Mouse (Mus musculus) liver, embryonic 13.5 days (tissue): Measurements from ENCODE around the gene Fmnl2. TPM values are rescaled to one million over a fixed set of nuclear protein-coding genes. Genes with fewer than 3 reads are reported as not detected.

Experiments used
- ATAC-seq: fragments of 200-750 bp; cut with Nextera tagmentation; 2 replicates; pipeline ENCODE4 v1.8.0; 2017; ENCODE audit warnings: low read depth, mild to moderate bottlenecking, moderate number of reproducible peaks, moderate library complexity
- DNase-seq: peaks from one replicate; pipeline ENCODE4 v3.0.0; 2022
- H3K27ac ChIP-seq: fragments of 300-500 bp; sonication (generic); 2 replicates; pipeline ENCODE4 v1.5.1; 2015; ENCODE audit warnings: moderate library complexity, mild to moderate bottlenecking, inconsistent platforms
- H3K27me3 ChIP-seq: fragments of 300-500 bp; sonication (generic); 2 replicates; pipeline ENCODE4 v1.6.1; 2015; ENCODE audit warnings: mild to moderate bottlenecking, inconsistent platforms
- H3K36me3 ChIP-seq: fragments of 300-500 bp; sonication (generic); 2 replicates; pipeline ENCODE4 v1.6.1; 2015; ENCODE audit warnings: mild to moderate bottlenecking, inconsistent platforms
- H3K4me1 ChIP-seq: fragments of 300-500 bp; sonication (generic); replicated peaks from 2 replicates; pipeline ENCODE4 v1.6.1; 2015; ENCODE audit warnings: inconsistent platforms
- H3K4me2 ChIP-seq: fragments of 300-500 bp; sonication (generic); 2 replicates; pipeline ENCODE4 v1.6.1; 2015; ENCODE audit warnings: inconsistent platforms, mild to moderate bottlenecking, moderate library complexity
- H3K4me3 ChIP-seq: fragments of 300-500 bp; sonication (generic); replicated peaks from 2 replicates; pipeline ENCODE4 v1.5.1; 2015; ENCODE audit warnings: mild to moderate bottlenecking, inconsistent platforms
- H3K9ac ChIP-seq: fragments of 300-500 bp; sonication (generic); 2 replicates; pipeline ENCODE4 v1.6.1; 2015; ENCODE audit warnings: mild to moderate bottlenecking, inconsistent platforms
- H3K9me3 ChIP-seq: fragments of 300-500 bp; sonication (generic); replicated peaks from 2 replicates; pipeline ENCODE4 v1.6.1; 2016; ENCODE audit warnings: inconsistent platforms
- WGBS: fragments of 180-500 bp; shearing (Covaris S2); methylation state at CpG from one replicate; pipeline ENCODE4 v1.1.7; 2015; ENCODE audit not compliant: insufficient replicate concordance; 5-methylcytosine and 5-hydroxymethylcytosine counted together
- polyA plus RNA-seq: library from polyadenylated mRNA; unstranded; fragments of >200 nt; fragmentation: Nextera tagmentation; extraction: Ambion mirVana; gene quantifications from 2 replicates; pipeline ENCODE4 v1.2.1, GENCODE M21; 2015

The Fmnl2 gene
- polyA plus RNA-seq, 1 experiment from 2014 or later = 0.46 TPM

DNA sequence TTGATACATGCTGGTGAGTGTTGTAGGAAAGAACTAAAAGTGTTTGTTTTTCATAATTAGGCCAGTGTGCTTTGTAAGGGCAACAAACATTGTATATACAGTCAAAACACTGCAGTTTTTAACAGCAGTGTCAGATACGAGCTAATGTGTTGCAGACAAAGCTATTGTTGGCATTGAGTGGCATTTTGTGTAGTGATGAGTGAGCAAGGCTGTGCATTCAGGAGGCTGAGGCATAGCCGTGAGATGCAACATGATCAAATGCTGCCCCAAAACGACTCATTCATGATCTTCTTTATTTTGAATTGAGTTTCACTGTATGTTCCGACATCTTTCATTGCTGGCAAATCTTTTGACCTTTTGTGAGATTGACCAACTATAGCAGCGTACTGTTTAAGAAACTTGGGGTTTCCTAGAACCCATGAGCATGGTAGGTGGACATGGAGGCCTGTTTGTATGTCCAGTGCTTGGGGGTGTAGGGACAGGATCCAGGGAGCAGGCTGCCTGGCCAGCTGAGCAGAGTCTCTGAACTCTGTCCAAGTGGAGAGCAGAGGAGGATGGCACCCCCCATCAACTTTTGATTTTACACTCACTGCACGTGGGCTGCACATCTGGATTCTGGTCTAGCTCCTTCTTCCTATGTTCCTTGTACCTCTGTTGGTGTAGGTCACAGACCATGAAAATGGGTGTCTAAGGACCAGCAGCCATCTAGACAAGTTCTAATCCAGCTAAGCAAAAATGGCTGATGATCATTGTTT is 120.4 kb downstream of the Fmnl2 start:
- ATAC-seq = no peak
- no peaks in the 10 kb centered on the region for H3K36me3 ChIP-seq
- no peaks in the 10 kb centered on the region for H3K9me3 ChIP-seq
- H3K27me3 ChIP-seq = no peaks in the 10 kb centered on the region
- no peaks in the 10 kb centered on the region for H3K4me1 ChIP-seq
- no peak overlapping the region for H3K27ac ChIP-seq
- no peak overlapping the region for H3K4me2 ChIP-seq
- DNase-seq = no peak
- WGBS = 59% methylated on average over 6 of the region's 6 CpGs
- no peak overlapping the region for H3K4me3 ChIP-seq
- H3K9ac ChIP-seq = no peak overlapping the region

DNA sequence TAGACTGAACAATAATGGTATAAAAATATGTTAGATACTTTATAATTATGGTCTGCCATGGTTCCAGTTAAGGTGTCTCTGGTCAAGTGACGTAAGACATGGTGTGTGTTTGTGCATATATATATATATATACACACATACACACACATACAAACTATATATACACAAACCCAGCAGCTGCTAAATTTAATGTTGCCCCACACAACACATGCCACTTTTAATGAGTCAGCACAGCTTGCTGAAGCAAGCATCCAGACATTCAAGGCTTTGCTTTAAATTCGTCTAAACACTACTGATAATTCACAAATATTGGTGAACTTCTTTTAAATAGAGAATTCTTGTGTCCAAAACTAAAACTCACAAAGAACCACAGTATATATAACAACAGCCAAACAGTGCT is 121.1 kb downstream of the Fmnl2 start:
- 61% methylated on average over 2 of the region's 2 CpGs for WGBS
- H3K9me3 ChIP-seq = no peaks in the 10 kb centered on the region
- no peak overlapping the region for H3K4me2 ChIP-seq
- DNase-seq (no peak), ATAC-seq (no peak)
- H3K9ac ChIP-seq = no peak overlapping the region
- H3K36me3 ChIP-seq = no peaks in the 10 kb centered on the region
- H3K27ac ChIP-seq = no peak overlapping the region
- no peaks in the 10 kb centered on the region for H3K27me3 ChIP-seq
- H3K4me1 ChIP-seq = no peaks in the 10 kb centered on the region
- no peak overlapping the region for H3K4me3 ChIP-seq

DNA sequence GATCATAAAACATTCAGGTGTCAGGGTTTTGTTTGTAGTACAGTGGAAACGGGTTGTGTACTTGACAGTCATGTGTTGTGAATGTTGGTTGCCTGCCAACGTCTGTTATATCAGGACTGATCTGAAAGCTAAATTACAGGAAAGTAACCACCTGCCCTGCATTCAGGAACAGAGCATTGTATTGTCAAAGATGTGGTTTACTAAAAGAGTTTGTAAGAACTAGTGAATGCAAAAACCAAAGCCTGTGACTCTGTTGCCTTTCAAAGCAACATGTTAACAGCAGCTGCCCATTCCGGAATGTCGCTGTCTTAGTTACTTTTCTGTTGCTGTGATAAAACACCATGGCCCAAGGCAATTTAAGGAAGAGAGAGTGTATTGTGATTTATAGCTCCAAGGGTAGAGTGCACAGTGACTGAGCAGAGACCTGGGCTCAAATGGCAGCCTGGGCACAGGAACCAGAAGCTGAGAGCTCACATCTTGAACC is 121.7 kb downstream of the Fmnl2 start:
- no peak for ATAC-seq
- no peaks in the 10 kb centered on the region for H3K9me3 ChIP-seq
- H3K27me3 ChIP-seq = no peaks in the 10 kb centered on the region
- no peak overlapping the region for H3K4me3 ChIP-seq
- no peak for DNase-seq
- no peaks in the 10 kb centered on the region for H3K36me3 ChIP-seq
- no peak overlapping the region for H3K4me2 ChIP-seq
- no peak overlapping the region for H3K9ac ChIP-seq
- H3K27ac ChIP-seq = no peak overlapping the region
- no peaks in the 10 kb centered on the region for H3K4me1 ChIP-seq
- 51% methylated on average over 4 of the region's 4 CpGs for WGBS

DNA sequence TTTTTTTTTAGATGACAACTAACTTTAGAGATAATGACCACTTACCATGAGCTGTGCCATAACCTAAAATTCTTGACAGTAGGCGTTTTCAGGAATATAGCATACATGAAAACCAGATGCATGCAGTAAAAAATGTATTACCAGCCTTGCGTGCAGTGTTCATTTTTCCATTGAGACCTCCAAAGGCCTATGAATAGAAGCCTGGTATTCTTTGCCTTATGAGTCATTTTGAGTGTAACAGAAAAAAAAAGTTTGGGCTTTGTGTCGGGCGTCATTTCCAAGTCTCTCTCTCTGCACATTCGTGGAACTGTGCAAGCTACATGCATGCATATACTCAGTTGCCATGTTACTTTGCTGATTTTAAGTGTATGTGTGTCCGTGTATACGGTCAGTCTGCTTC is 123.5 kb downstream of the Fmnl2 start:
- Histone ChIP-seq H3K9me3 (no peaks in the 10 kb centered on the region), H3K4me2 (no peak overlapping the region), H3K9ac (no peak overlapping the region), H3K4me3 (no peak overlapping the region), H3K27me3 (no peaks in the 10 kb centered on the region), H3K4me1 (no peaks in the 10 kb centered on the region), H3K36me3 (no peaks in the 10 kb centered on the region), H3K27ac (no peak overlapping the region)
- 76% methylated on average over 7 of the region's 7 CpGs for WGBS
- no peak for ATAC-seq
- DNase-seq = no peak

DNA sequence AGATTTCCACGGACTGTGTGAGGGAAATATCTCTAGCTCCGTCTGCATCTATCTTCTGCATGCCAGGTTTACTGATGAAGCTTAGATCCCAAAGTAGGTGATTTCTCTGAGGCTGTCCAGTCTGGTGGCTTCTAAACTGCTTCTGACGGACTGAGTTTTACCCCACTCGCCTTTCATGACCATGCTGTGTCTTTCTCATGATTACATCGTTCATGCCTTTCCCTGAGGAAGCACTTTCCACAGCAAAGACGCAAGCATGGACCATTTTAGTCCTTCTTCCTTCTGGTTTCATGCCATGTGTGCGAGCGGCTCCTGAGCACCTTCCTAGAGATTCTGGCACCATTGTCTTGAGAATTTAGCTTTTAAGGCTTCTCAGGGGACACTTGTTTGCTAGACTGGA is 123.9 kb downstream of the Fmnl2 start:
- no peak overlapping the region for H3K4me3 ChIP-seq
- ATAC-seq (no peak), DNase-seq (no peak)
- H3K4me1 ChIP-seq = no peaks in the 10 kb centered on the region
- H3K27me3 ChIP-seq = no peaks in the 10 kb centered on the region
- H3K4me2 ChIP-seq = no peak overlapping the region
- H3K27ac ChIP-seq = no peak overlapping the region
- no peak overlapping the region for H3K9ac ChIP-seq
- 67% methylated on average over 8 of the region's 8 CpGs for WGBS
- no peaks in the 10 kb centered on the region for H3K9me3 ChIP-seq
- no peaks in the 10 kb centered on the region for H3K36me3 ChIP-seq

DNA sequence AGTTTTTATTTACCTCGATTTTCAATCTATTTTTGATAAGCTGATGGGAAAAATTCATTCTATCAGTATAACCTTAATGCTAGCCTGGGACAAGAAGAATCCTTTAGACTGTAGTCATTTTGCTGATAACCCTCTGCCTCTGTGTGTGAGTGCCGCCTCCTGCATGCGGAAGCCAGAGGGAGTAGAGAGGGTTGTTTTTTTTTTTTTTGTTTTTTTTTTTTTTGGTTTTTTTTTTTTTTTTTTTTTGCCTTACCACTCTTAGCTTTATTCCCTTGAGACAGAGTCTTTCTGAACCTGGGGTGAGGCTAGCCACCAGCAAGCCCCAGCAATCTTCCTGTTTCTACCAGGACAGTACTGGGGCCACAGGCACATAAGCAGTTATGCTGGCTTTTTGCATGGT is 124.8 kb downstream of the Fmnl2 start:
- DNase-seq (no peak), ATAC-seq (no peak)
- Histone ChIP-seq H3K4me3 (no peak overlapping the region), H3K4me2 (no peak overlapping the region), H3K9me3 (no peaks in the 10 kb centered on the region), H3K27me3 (no peaks in the 10 kb centered on the region), H3K4me1 (no peaks in the 10 kb centered on the region), H3K36me3 (no peaks in the 10 kb centered on the region), H3K27ac (no peak overlapping the region), H3K9ac (no peak overlapping the region)
- 73% methylated on average over 3 of the region's 3 CpGs for WGBS

DNA sequence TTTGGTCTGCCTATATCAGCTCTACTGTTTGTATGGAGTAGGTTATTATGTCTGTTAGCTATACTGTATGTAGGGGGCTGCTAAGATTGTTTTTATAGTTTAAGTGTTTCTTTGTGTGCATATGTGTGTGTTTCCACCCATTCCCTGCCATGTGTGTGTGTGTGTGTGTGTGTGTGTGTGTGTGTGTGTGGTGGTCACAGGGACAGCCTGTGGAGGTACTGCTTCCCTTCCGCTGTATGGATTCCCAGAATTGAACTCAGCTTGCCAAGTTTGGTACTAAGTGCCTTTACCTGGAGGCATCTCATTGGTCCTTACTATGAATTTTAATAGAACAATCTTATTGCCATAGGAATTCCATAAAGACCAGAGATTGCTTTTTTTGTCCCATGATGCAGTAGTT is 126.9 kb downstream of the Fmnl2 start:
- H3K4me1 ChIP-seq = no peaks in the 10 kb centered on the region
- ATAC-seq = no peak
- H3K36me3 ChIP-seq = no peaks in the 10 kb centered on the region
- no peak overlapping the region for H3K4me2 ChIP-seq
- DNase-seq = no peak
- no peaks in the 10 kb centered on the region for H3K27me3 ChIP-seq
- no peak overlapping the region for H3K4me3 ChIP-seq
- 77% methylated on average over 1 of the region's 1 CpGs for whole genome bisulfite sequencing
- H3K27ac ChIP-seq = no peak overlapping the region
- H3K9me3 ChIP-seq = no peaks in the 10 kb centered on the region
- no peak overlapping the region for H3K9ac ChIP-seq

DNA sequence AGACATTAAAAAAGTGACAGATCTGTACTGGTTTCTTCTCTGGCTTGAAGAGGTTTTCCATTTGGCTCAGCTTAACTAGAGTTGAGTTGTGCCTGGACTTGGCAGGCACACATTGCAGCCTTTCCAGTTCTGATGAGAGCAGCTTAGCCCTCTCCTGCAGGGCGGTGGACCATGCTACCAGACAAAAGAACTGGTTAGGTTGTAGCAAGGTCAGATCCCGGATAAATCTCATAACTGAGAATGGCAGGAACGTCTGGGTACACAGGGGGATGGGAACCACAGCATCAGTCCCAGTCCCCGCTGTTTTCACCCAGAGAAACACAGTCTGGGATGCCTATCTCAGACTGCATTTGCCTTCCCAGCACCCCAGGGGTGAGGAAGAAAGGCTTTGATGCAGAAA is 127.5 kb downstream of the Fmnl2 start:
- H3K27me3 ChIP-seq = no peaks in the 10 kb centered on the region
- no peak overlapping the region for H3K27ac ChIP-seq
- no peak overlapping the region for H3K4me2 ChIP-seq
- 43% methylated on average over 4 of the region's 4 CpGs for WGBS
- no peaks in the 10 kb centered on the region for H3K4me1 ChIP-seq
- no peak overlapping the region for H3K4me3 ChIP-seq
- no peaks in the 10 kb centered on the region for H3K9me3 ChIP-seq
- no peak for DNase-seq
- H3K36me3 ChIP-seq = no peaks in the 10 kb centered on the region
- no peak for ATAC-seq
- H3K9ac ChIP-seq = no peak overlapping the region

DNA sequence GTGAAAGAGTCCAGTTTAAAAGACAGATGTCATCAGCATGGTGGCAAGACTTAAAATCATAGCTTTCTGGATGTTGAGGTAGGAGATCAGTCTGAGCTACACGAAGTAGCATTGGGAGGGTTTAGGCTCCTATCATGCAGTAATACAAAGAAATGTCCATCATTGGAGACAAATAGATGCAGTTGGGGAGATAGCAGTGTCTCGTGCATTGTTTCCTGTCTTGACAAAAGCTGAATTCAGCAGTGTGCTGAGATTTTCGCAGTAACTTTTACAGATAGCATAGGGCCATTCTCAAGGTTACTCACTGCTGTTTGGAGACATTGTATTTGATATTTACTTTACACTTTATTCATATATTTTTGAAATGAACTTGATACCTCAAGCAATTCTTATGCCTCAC is 128.7 kb downstream of the Fmnl2 start:
- WGBS = 43% methylated on average over 3 of the region's 3 CpGs
- Histone ChIP-seq H3K27me3 (no peaks in the 10 kb centered on the region), H3K36me3 (no peaks in the 10 kb centered on the region), H3K27ac (no peak overlapping the region), H3K9ac (no peak overlapping the region), H3K4me3 (no peak overlapping the region), H3K4me2 (no peak overlapping the region), H3K9me3 (no peaks in the 10 kb centered on the region), H3K4me1 (no peaks in the 10 kb centered on the region)
- ATAC-seq (no peak), DNase-seq (no peak)

DNA sequence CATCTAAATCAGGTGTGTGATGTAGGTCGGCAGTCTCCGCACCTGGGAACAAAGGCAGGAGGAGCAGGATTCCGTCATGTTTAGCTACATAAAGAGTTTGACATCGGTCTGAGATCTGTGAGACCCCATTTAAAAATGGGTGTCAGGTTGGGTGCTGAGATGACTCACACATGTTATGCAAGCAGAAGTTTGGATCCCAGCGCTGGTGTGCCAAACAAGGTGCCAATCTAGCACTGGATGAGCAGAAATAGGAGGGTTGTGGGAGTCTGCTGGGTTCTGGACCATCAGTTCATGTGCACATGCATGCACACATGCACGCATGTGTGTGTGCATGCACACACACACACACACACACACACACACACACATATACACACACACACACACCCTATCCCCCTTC is 129.4 kb downstream of the Fmnl2 start:
- ATAC-seq (no peak), DNase-seq (no peak)
- Histone ChIP-seq H3K27ac (no peak overlapping the region), H3K4me1 (no peaks in the 10 kb centered on the region), H3K4me2 (no peak overlapping the region), H3K36me3 (no peaks in the 10 kb centered on the region), H3K27me3 (no peaks in the 10 kb centered on the region), H3K4me3 (no peak overlapping the region), H3K9me3 (no peaks in the 10 kb centered on the region), H3K9ac (no peak overlapping the region)
- WGBS = 79% methylated on average over 6 of the region's 6 CpGs

DNA sequence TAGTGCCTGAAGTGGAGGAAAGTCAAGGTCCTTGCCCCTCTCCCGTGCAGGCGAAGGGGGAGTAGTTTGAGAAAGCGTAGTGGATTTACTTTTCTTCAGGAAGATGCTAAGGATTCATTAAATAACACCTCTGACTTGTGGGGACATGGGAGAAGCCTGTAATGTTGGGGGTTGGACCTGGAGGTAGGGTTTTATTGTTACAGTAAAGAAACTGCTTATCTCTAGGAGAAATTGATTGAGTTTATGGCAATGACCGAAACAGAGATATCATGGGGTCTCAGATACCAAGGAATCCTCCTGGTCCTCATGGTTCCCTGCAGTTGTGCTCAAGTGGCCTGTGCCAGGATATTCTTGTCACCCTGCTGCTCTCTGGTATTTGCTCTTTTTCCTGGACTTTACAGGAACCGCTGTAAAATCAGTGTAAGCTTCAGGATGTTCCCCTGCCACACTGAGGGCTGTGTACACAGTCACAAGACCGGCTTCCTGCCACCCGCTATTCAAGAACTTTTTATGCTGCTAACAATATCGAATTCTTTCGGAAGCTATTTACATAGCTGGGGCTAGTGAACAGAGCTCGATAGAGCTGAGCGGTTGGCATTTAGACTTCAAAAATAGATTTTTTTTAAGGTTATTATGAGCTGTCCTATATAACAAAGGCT is 130.1 kb downstream of the Fmnl2 start:
- 53% methylated on average over 11 of the region's 11 CpGs for WGBS
- Histone ChIP-seq H3K9me3 (no peaks in the 10 kb centered on the region), H3K27me3 (no peaks in the 10 kb centered on the region), H3K4me2 (no peak overlapping the region), H3K4me3 (no peak overlapping the region), H3K36me3 (no peaks in the 10 kb centered on the region), H3K9ac (no peak overlapping the region), H3K4me1 (no peaks in the 10 kb centered on the region), H3K27ac (no peak overlapping the region)
- DNase-seq (no peak), ATAC-seq (0 out of 2 replicates have a peak, but pooled peaks have one; percentile 20)

DNA sequence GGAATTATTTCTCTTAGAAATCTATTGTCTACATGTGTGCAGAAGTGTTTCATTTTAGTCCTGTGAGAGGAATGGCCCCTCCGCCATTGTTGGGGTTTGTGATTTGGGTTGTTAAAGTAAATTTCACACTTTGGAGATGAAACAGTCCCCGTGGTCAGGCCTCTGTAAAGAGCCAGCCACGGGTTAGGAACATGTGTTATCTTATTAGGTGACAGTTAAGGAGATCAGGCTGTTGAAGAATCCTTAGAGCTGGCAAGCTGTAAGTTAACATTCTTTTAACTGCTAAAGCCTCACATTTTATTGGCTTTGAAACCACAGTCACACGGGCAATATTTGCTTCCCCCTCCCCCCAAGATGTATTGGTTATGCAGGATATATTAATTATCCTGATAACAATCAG is 131.7 kb downstream of the Fmnl2 start:
- no peak overlapping the region for H3K9ac ChIP-seq
- DNase-seq = no peak
- no peaks in the 10 kb centered on the region for H3K9me3 ChIP-seq

More for the DNA sequence above, 131.7 kb downstream of the Fmnl2 start:
- Histone ChIP-seq H3K4me3 (no peak overlapping the region), H3K27me3 (no peaks in the 10 kb centered on the region), H3K36me3 (no peaks in the 10 kb centered on the region), H3K4me2 (no peak overlapping the region), H3K4me1 (no peaks in the 10 kb centered on the region), H3K27ac (no peak overlapping the region)
- ATAC-seq = no peak
- 48% methylated on average over 4 of the region's 4 CpGs for WGBS
